Mouse (Mus musculus) spleen, adult 2 months (tissue): Measurements from ENCODE around the gene Ahcyl2. TPM values are rescaled to one million over a fixed set of nuclear protein-coding genes. Genes with fewer than 3 reads are reported as not detected.

ENCODE experiments used
- DNase-seq, 2 experiments: peaks; one replicate each; pipeline versions ENCODE4 v3.0.0 to v3.0.0-alpha.2; 2012 to 2021; ENCODE audit warnings: low spot score in 2 of 2, low read depth in 1 of 2
- H3K27ac ChIP-seq: fragments of 200-500 bp; 2 replicates; pipeline ENCODE4 v1.5.1; 2012; ENCODE audit warnings: low read length, inconsistent platforms; ENCODE audit not compliant: insufficient read depth
- H3K27me3 ChIP-seq: fragments of 200-500 bp; 2 replicates; pipeline ENCODE4 v1.6.1; 2012; ENCODE audit warnings: mild to moderate bottlenecking, moderate library complexity, low read length, inconsistent platforms; ENCODE audit not compliant: control insufficient read depth, insufficient read depth
- H3K36me3 ChIP-seq: fragments of 200-500 bp; 2 replicates; pipeline ENCODE4 v1.6.1; 2012; ENCODE audit warnings: mild to moderate bottlenecking, low read length, inconsistent platforms; ENCODE audit not compliant: control insufficient read depth, insufficient read depth
- H3K4me1 ChIP-seq: fragments of 200-500 bp; 2 replicates; pipeline ENCODE4 v1.6.1; 2011; ENCODE audit warnings: inconsistent platforms; ENCODE audit not compliant: control insufficient read depth, insufficient read depth, insufficient read length
- H3K4me3 ChIP-seq: fragments of 200-500 bp; 2 replicates; pipeline ENCODE4 v1.5.1; 2011; ENCODE audit warnings: mild to moderate bottlenecking, inconsistent platforms; ENCODE audit not compliant: insufficient read depth, insufficient read length; ENCODE audit errors: extremely low read depth
- CTCF ChIP-seq: fragments of 200-500 bp; IDR thresholded peaks from 2 replicates; pipeline ENCODE4 v1.5.1; 2011; ENCODE audit warnings: mild to moderate bottlenecking, inconsistent platforms; ENCODE audit not compliant: insufficient read depth, insufficient read length, insufficient replicate concordance; ENCODE audit errors: extremely low read depth
- POLR2A ChIP-seq: fragments of 200-500 bp; IDR thresholded peaks from 2 replicates; pipeline ENCODE4 v1.6.1; 2011; ENCODE audit warnings: low read depth, low read length, inconsistent platforms
- WGBS: fragments of 180-500 bp; shearing (Covaris S2); methylation state at CpG from one replicate; pipeline ENCODE4 v1.1.7; 2018; 5-methylcytosine and 5-hydroxymethylcytosine counted together
- polyA plus RNA-seq: library from polyadenylated mRNA; depleted of rRNA; stranded (reverse); fragments of >200 nt; gene quantifications from 2 replicates; pipeline ENCODE4 v1.2.3, GENCODE M21; 2012; rRNA removed

The Ahcyl2 gene
- polyA plus RNA-seq, result 9.4 and 10.7 TPM in 2 replicates

- TF ChIP-seq CTCF (no peak), POLR2A (peak; percentile 90)
- under 1% methylated on average over 48 of the region's 61 CpGs for WGBS
- peak; percentile 95 to 97 for DNase-seq
Measured at GRCm38 (mm10) chr6:29767813-29768660, at the start of gene Ahcyl2. Gene Ahcyl2 (plus strand): TSS chr6:29768011.

GRCm38 (mm10) chr6:29718894-29719329 is 48.9 kb upstream of the Ahcyl2 start:
- no peak for DNase-seq
- TF ChIP-seq POLR2A, result no peak
- TF ChIP-seq CTCF, result no peak
- H3K27ac ChIP-seq, result no peak overlapping the region
- no peak overlapping the region; the same call in 1 of the 2 replicates for H3K4me3 ChIP-seq
- H3K36me3 ChIP-seq, result no peaks in the 10 kb centered on the region
- 0 out of 2 replicates have a peak, but pooled peaks cover 2% of the 10 kb centered on the region for H3K27me3 ChIP-seq
- H3K4me1 ChIP-seq, result no peaks in the 10 kb centered on the region
- 19% methylated on average over 15 of the region's 15 CpGs for WGBS

More at GRCm38 (mm10) chr6:29767813-29768660, at the start of gene Ahcyl2:
- no peaks in the 10 kb centered on the region; the same call in 1 of the 2 replicates for H3K27me3 ChIP-seq
- peak within 1 kb of the TSS; percentile 97 for H3K4me3 ChIP-seq
- H3K4me1 ChIP-seq, result no peaks in the 10 kb centered on the region
- no peaks in the 10 kb centered on the region for H3K36me3 ChIP-seq
- H3K27ac ChIP-seq, result peak within 1 kb of the TSS; percentile 85

- no peak overlapping the region for H3K4me3 ChIP-seq
- no peaks in the 10 kb centered on the region for H3K4me1 ChIP-seq
Measured at GRCm38 (mm10) chr6:29721890-29722289, 45.9 kb upstream of the Ahcyl2 start.

GRCm38 (mm10) chr6:29726576-29727200 is 41.1 kb upstream of the Ahcyl2 start:
- TF ChIP-seq POLR2A, result no peak
- TF ChIP-seq CTCF, result no peak
- H3K4me1 ChIP-seq, result no peaks in the 10 kb centered on the region

More at GRCm38 (mm10) chr6:29721890-29722289, 45.9 kb upstream of the Ahcyl2 start:
- TF ChIP-seq CTCF (no peak), POLR2A (no peak)
- no peak for DNase-seq
- H3K27ac ChIP-seq, result no peak overlapping the region
- WGBS, result 71% methylated on average over 2 of the region's 2 CpGs
- H3K27me3 ChIP-seq, result 0 out of 2 replicates have a peak, but pooled peaks cover 2% of the 10 kb centered on the region
- H3K36me3 ChIP-seq, result no peaks in the 10 kb centered on the region

GRCm38 (mm10) chr6:29728035-29728434 is 39.8 kb upstream of the Ahcyl2 start:
- H3K36me3 ChIP-seq, result no peaks in the 10 kb centered on the region
- TF ChIP-seq POLR2A (no peak), CTCF (no peak)
- WGBS, result 85% methylated on average over 3 of the region's 3 CpGs
- no peak overlapping the region for H3K27ac ChIP-seq
- H3K4me3 ChIP-seq, result no peak overlapping the region
- H3K4me1 ChIP-seq, result no peaks in the 10 kb centered on the region
- DNase-seq, result no peak
- H3K27me3 ChIP-seq, result no peaks in the 10 kb centered on the region

More at GRCm38 (mm10) chr6:29726576-29727200, 41.1 kb upstream of the Ahcyl2 start:
- no peak overlapping the region for H3K27ac ChIP-seq
- WGBS, result 92% methylated on average over 1 of the region's 1 CpGs
- no peak overlapping the region for H3K4me3 ChIP-seq
- no peaks in the 10 kb centered on the region for H3K27me3 ChIP-seq
- DNase-seq, result no peak
- H3K36me3 ChIP-seq, result no peaks in the 10 kb centered on the region

GRCm38 (mm10) chr6:29729491-29729890 is 38.3 kb upstream of the Ahcyl2 start:
- no peaks in the 10 kb centered on the region for H3K4me1 ChIP-seq
- no peak overlapping the region for H3K4me3 ChIP-seq
- no peaks in the 10 kb centered on the region for H3K36me3 ChIP-seq
- 38% methylated on average over 1 of the region's 1 CpGs for WGBS
- no peaks in the 10 kb centered on the region for H3K27me3 ChIP-seq
- no peak overlapping the region for H3K27ac ChIP-seq
- DNase-seq, result no peak
- TF ChIP-seq CTCF, result no peak
- no peak for TF ChIP-seq POLR2A
